Mouse (Mus musculus) cerebellum, postnatal 14 days (tissue): Measurements from ENCODE around the gene BC048562.

Experiments used
- DNase-seq, 2 experiments: peaks; one replicate each; pipeline ENCODE4 v3.0.0; 2021; ENCODE audit warnings: mixed read lengths in 2 of 2

The BC048562 gene

GRCm38 (mm10) chr9:108481520-108482210, 45.4 kb downstream of the BC048562 start:
- DNase-seq = no peak

- peak in 1 of 2 experiments; percentile 1 for DNase-seq
These were observed 46.9 kb downstream of the BC048562 start for GRCm38 (mm10) chr9:108483051-108483790.

GRCm38 (mm10) chr9:108484021-108484420, 47.7 kb downstream of the BC048562 start:
- DNase-seq = no peak

- DNase-seq = no peak
These were observed 49.1 kb downstream of the BC048562 start for GRCm38 (mm10) chr9:108485301-108485875.

GRCm38 (mm10) chr9:108486973-108487530, 50.8 kb downstream of the BC048562 start:
- DNase-seq = no peak

- peak in 1 of 2 experiments; percentile 7 for DNase-seq
These were observed 52.1 kb downstream of the BC048562 start for GRCm38 (mm10) chr9:108488403-108488802.

- DNase-seq = peak in 1 of 2 experiments; percentile 11
These were observed 52.9 kb downstream of the BC048562 start for GRCm38 (mm10) chr9:108489215-108489614.

- peak in 1 of 2 experiments; percentile 38 for DNase-seq
These were observed 53.6 kb downstream of the BC048562 start for GRCm38 (mm10) chr9:108489702-108490558.

- DNase-seq = peak; percentile 95 to 97
These were observed 54.4 kb downstream of the BC048562 start, which contains the start of gene Usp19 for GRCm38 (mm10) chr9:108490559-108491285. Usp19 (plus strand) TSS chr9:108490602.

GRCm38 (mm10) chr9:108491286-108491580, 55.0 kb downstream of the BC048562 start:
- no peak for DNase-seq

- peak in 1 of 2 experiments; percentile 19 for DNase-seq
These were observed 55.9 kb downstream of the BC048562 start for GRCm38 (mm10) chr9:108492043-108492750.

- peak in 1 of 2 experiments; percentile 2 for DNase-seq
These were observed 57.0 kb downstream of the BC048562 start for GRCm38 (mm10) chr9:108493246-108493645.

- peak in 1 of 2 experiments; percentile 10 for DNase-seq
These were observed 58.0 kb downstream of the BC048562 start for GRCm38 (mm10) chr9:108494146-108494825.

- peak in 1 of 2 experiments; percentile 4 for DNase-seq
These were observed 58.6 kb downstream of the BC048562 start for GRCm38 (mm10) chr9:108494905-108495304.
